Mouse (Mus musculus): ENCODE data around the gene Gm49395. TPM values are rescaled to one million over a fixed set of nuclear protein-coding genes. Genes with fewer than 3 reads are reported as not detected.

Gene Gm49395
- polyA plus RNA-seq (2016; fragmentation: Nextera tagmentation; extraction: Ambion mirVana): 2.1 and 3.4 TPM in 2 replicates

- Histone ChIP-seq H3K27me3 (ENCODE audit: insufficient read depth, poor library complexity, severe bottlenecking) (peaks cover 49% of the 10 kb centered on the region), H3K27ac (peak within 1 kb of the TSS; percentile 63), H3K9me3 (peaks cover 2% of the 10 kb centered on the region; the same call in 1 of the 2 replicates), H3K4me1 (replicated peaks) (peaks cover 15% of the 10 kb centered on the region), H3K36me3 (no peaks in the 10 kb centered on the region), H3K4me3 (peak within 1 kb of the TSS; percentile 58)
- under 1% methylated on average over 39 of the region's 39 CpGs for WGBS
- DNase-seq (ENCODE audit: low spot score): peak; percentile 68
These were observed at the start of gene Gm49395, which contains the start of gene Itga1 for GRCm38 (mm10) chr13:115101355-115102191. TSS of gene Gm49395 (minus strand) at chr13:115101921. TSS of gene Itga1 (minus strand) at chr13:115101964.

- DNase-seq (ENCODE audit: low spot score): no peak
- Histone ChIP-seq H3K4me3 (no peak overlapping the region), H3K27me3 (ENCODE audit: insufficient read depth, poor library complexity, severe bottlenecking) (no peaks in the 10 kb centered on the region), H3K36me3 (no peaks in the 10 kb centered on the region), H3K27ac (no peak overlapping the region), H3K9me3 (no peaks in the 10 kb centered on the region), H3K4me1 (replicated peaks) (no peaks in the 10 kb centered on the region)
- WGBS: 92% methylated on average over 1 of the region's 1 CpGs
These were observed 48.9 kb upstream of the Gm49395 start for GRCm38 (mm10) chr13:115150602-115151001.

GRCm38 (mm10) chr13:115149849-115150248, 48.1 kb upstream of the Gm49395 start:
- no peak for DNase-seq (ENCODE audit: low spot score)

GRCm38 (mm10) chr13:115143575-115143974, 41.9 kb upstream of the Gm49395 start:
- no peaks in the 10 kb centered on the region for H3K27me3 ChIP-seq (ENCODE audit: insufficient read depth, poor library complexity, severe bottlenecking)
- H3K36me3 ChIP-seq: no peaks in the 10 kb centered on the region
- no peaks in the 10 kb centered on the region for H3K4me1 ChIP-seq (replicated peaks)
- 91% methylated on average over 2 of the region's 2 CpGs for WGBS
- H3K27ac ChIP-seq: no peak overlapping the region
- no peak for DNase-seq (ENCODE audit: low spot score)
- no peak overlapping the region for H3K4me3 ChIP-seq
- H3K9me3 ChIP-seq: no peaks in the 10 kb centered on the region

More at GRCm38 (mm10) chr13:115149849-115150248, 48.1 kb upstream of the Gm49395 start:
- Histone ChIP-seq H3K4me1 (replicated peaks) (no peaks in the 10 kb centered on the region), H3K4me3 (no peak overlapping the region), H3K27ac (no peak overlapping the region), H3K27me3 (ENCODE audit: insufficient read depth, poor library complexity, severe bottlenecking) (no peaks in the 10 kb centered on the region), H3K36me3 (no peaks in the 10 kb centered on the region), H3K9me3 (no peaks in the 10 kb centered on the region)
- 85% methylated on average over 6 of the region's 6 CpGs for WGBS

GRCm38 (mm10) chr13:115142066-115142465, 40.3 kb upstream of the Gm49395 start:
- H3K27me3 ChIP-seq (ENCODE audit: insufficient read depth, poor library complexity, severe bottlenecking): no peaks in the 10 kb centered on the region
- no peak overlapping the region for H3K27ac ChIP-seq
- DNase-seq (ENCODE audit: low spot score): no peak
- no peaks in the 10 kb centered on the region for H3K36me3 ChIP-seq
- no peak overlapping the region for H3K4me3 ChIP-seq
- no peaks in the 10 kb centered on the region for H3K4me1 ChIP-seq (replicated peaks)
- 91% methylated on average over 3 of the region's 3 CpGs for WGBS
- no peaks in the 10 kb centered on the region for H3K9me3 ChIP-seq

GRCm38 (mm10) chr13:115138513-115138912, 36.8 kb upstream of the Gm49395 start:
- Histone ChIP-seq H3K4me1 (replicated peaks) (no peaks in the 10 kb centered on the region), H3K9me3 (no peaks in the 10 kb centered on the region), H3K4me3 (no peak overlapping the region), H3K27me3 (ENCODE audit: insufficient read depth, poor library complexity, severe bottlenecking) (no peaks in the 10 kb centered on the region), H3K36me3 (no peaks in the 10 kb centered on the region), H3K27ac (no peak overlapping the region)
- WGBS: 92% methylated on average over 7 of the region's 7 CpGs
- DNase-seq (ENCODE audit: low spot score): no peak

- Histone ChIP-seq H3K9me3 (no peaks in the 10 kb centered on the region), H3K27me3 (ENCODE audit: insufficient read depth, poor library complexity, severe bottlenecking) (no peaks in the 10 kb centered on the region), H3K4me3 (no peak overlapping the region), H3K4me1 (replicated peaks) (no peaks in the 10 kb centered on the region), H3K27ac (no peak overlapping the region), H3K36me3 (no peaks in the 10 kb centered on the region)
- 91% methylated on average over 3 of the region's 3 CpGs for WGBS
- no peak for DNase-seq (ENCODE audit: low spot score)
These were observed 35.0 kb upstream of the Gm49395 start for GRCm38 (mm10) chr13:115136761-115137160.

GRCm38 (mm10) chr13:115132435-115132834, 30.7 kb upstream of the Gm49395 start:
- peak; percentile 2 for DNase-seq (ENCODE audit: low spot score)
- Histone ChIP-seq H3K9me3 (no peaks in the 10 kb centered on the region), H3K4me3 (no peak overlapping the region), H3K27ac (no peak overlapping the region), H3K27me3 (ENCODE audit: insufficient read depth, poor library complexity, severe bottlenecking) (no peaks in the 10 kb centered on the region), H3K36me3 (no peaks in the 10 kb centered on the region), H3K4me1 (replicated peaks) (no peaks in the 10 kb centered on the region)
- 27% methylated on average over 5 of the region's 5 CpGs for WGBS

GRCm38 (mm10) chr13:115131381-115131780, 29.7 kb upstream of the Gm49395 start:
- no peak overlapping the region for H3K27ac ChIP-seq
- no peak overlapping the region for H3K4me3 ChIP-seq
- 75% methylated on average over 3 of the region's 3 CpGs for WGBS

GRCm38 (mm10) chr13:115130035-115130434, 28.3 kb upstream of the Gm49395 start:
- Histone ChIP-seq H3K27ac (no peak overlapping the region), H3K27me3 (ENCODE audit: insufficient read depth, poor library complexity, severe bottlenecking) (no peaks in the 10 kb centered on the region), H3K36me3 (no peaks in the 10 kb centered on the region), H3K4me3 (no peak overlapping the region), H3K9me3 (no peaks in the 10 kb centered on the region), H3K4me1 (replicated peaks) (no peaks in the 10 kb centered on the region)
- 90% methylated on average over 2 of the region's 2 CpGs for WGBS
- DNase-seq (ENCODE audit: low spot score): no peak

More at GRCm38 (mm10) chr13:115131381-115131780, 29.7 kb upstream of the Gm49395 start:
- H3K4me1 ChIP-seq (replicated peaks): no peaks in the 10 kb centered on the region
- no peaks in the 10 kb centered on the region for H3K27me3 ChIP-seq (ENCODE audit: insufficient read depth, poor library complexity, severe bottlenecking)
- DNase-seq (ENCODE audit: low spot score): no peak
- no peaks in the 10 kb centered on the region for H3K9me3 ChIP-seq
- no peaks in the 10 kb centered on the region for H3K36me3 ChIP-seq

GRCm38 (mm10) chr13:115127826-115128225, 26.1 kb upstream of the Gm49395 start:
- DNase-seq (ENCODE audit: low spot score): no peak
- 97% methylated on average over 1 of the region's 1 CpGs for WGBS
- H3K27me3 ChIP-seq (ENCODE audit: insufficient read depth, poor library complexity, severe bottlenecking): no peaks in the 10 kb centered on the region
- no peak overlapping the region for H3K4me3 ChIP-seq
- H3K27ac ChIP-seq: no peak overlapping the region
- H3K9me3 ChIP-seq: no peaks in the 10 kb centered on the region
- H3K36me3 ChIP-seq: no peaks in the 10 kb centered on the region
- H3K4me1 ChIP-seq (replicated peaks): no peaks in the 10 kb centered on the region

- H3K27ac ChIP-seq: no peak overlapping the region
- WGBS: 89% methylated on average over 2 of the region's 2 CpGs
- H3K36me3 ChIP-seq: no peaks in the 10 kb centered on the region
- no peaks in the 10 kb centered on the region for H3K9me3 ChIP-seq
- no peaks in the 10 kb centered on the region for H3K4me1 ChIP-seq (replicated peaks)
- no peak overlapping the region for H3K4me3 ChIP-seq
- no peak for DNase-seq (ENCODE audit: low spot score)
- no peaks in the 10 kb centered on the region for H3K27me3 ChIP-seq (ENCODE audit: insufficient read depth, poor library complexity, severe bottlenecking)
These were observed 24.8 kb upstream of the Gm49395 start for GRCm38 (mm10) chr13:115126534-115126933.

GRCm38 (mm10) chr13:115125130-115125529, 23.4 kb upstream of the Gm49395 start:
- 93% methylated on average over 4 of the region's 4 CpGs for WGBS
- H3K36me3 ChIP-seq: no peaks in the 10 kb centered on the region
- no peak overlapping the region for H3K27ac ChIP-seq
- no peak overlapping the region for H3K4me3 ChIP-seq
- no peak for DNase-seq (ENCODE audit: low spot score)
- H3K9me3 ChIP-seq: no peaks in the 10 kb centered on the region
- H3K27me3 ChIP-seq (ENCODE audit: insufficient read depth, poor library complexity, severe bottlenecking): no peaks in the 10 kb centered on the region
- H3K4me1 ChIP-seq (replicated peaks): no peaks in the 10 kb centered on the region
